In genomic region chr3:152108560-152109259, GRCm38 (mm10) we compare ENCODE assay signal across 24 mouse cellular contexts. TPM values are rescaled to one million over a fixed set of nuclear protein-coding genes. Genes with fewer than 3 reads are reported as not detected.
A peak's percentile ranks its signal among the peaks of the same experiment; 100 is the strongest.
DNase-seq lines count a peak whose midpoint lies in the region; ATAC-seq and TF ChIP-seq lines count a peak whose summit lies in the region.
"Had no signal": no experiment of that assay in that cellular context is flagged by ENCODE, and none has a peak within 500 bp of the region (broad histone marks: within the 10 kb centered on the region; RNA-seq: fewer than 3 reads in every experiment).

No protein-coding gene starts in this region.

- H3K4me1 ChIP-seq in forebrain, embryonic 14.5 days (ENCODE audit: control insufficient read depth, insufficient read depth, low read length) = no peaks in the 10 kb centered on the region
- H3K4me1 ChIP-seq in forebrain, postnatal 0 days (ENCODE audit: insufficient read depth) = peaks cover 11% of the 10 kb centered on the region
- peaks cover 69% of the 10 kb centered on the region for H3K4me1 ChIP-seq in embryonic facial prominence, embryonic 10.5 days
- H3K4me1 ChIP-seq in limb, embryonic 10.5 days = peaks cover 55% of the 10 kb centered on the region

- no peaks in the 10 kb centered on the region for H3K36me3 ChIP-seq in forebrain, embryonic 14.5 days (ENCODE audit: control insufficient read depth, insufficient read depth, low read length)
- no peaks in the 10 kb centered on the region for H3K36me3 ChIP-seq in forebrain, postnatal 0 days (ENCODE audit: insufficient read depth)
- H3K36me3 ChIP-seq in C2C12 (ENCODE audit: control insufficient read depth, insufficient read depth) = no peaks in the 10 kb centered on the region
- no peaks in the 10 kb centered on the region for H3K36me3 ChIP-seq in embryonic facial prominence, embryonic 10.5 days (replicated peaks)
- no peaks in the 10 kb centered on the region for H3K36me3 ChIP-seq in limb, embryonic 10.5 days

- no peak for ATAC-seq in forebrain, embryonic 14.5 days
- ATAC-seq in forebrain, postnatal 0 days = no peak
- ATAC-seq: activated CD4-positive, CD25-positive, alpha-beta regulatory T cell, adult 4 months; forebrain, embryonic 16.5 days; hindbrain, postnatal 0 days; lung, postnatal 0 days had no signal

- H3K27me3 ChIP-seq in forebrain, embryonic 14.5 days (replicated peaks; ENCODE audit: control insufficient read depth, insufficient read depth, low read length) = 0 out of 2 replicates have a peak, but pooled peaks cover 6% of the 10 kb centered on the region
- no peaks in the 10 kb centered on the region for H3K27me3 ChIP-seq in forebrain, postnatal 0 days (ENCODE audit: insufficient read depth, low read length)
- H3K27me3 ChIP-seq in C2C12 (ENCODE audit: control insufficient read depth, insufficient read depth, insufficient read length) = no peaks in the 10 kb centered on the region
- peaks cover 44% of the 10 kb centered on the region for H3K27me3 ChIP-seq in embryonic facial prominence, embryonic 10.5 days (replicated peaks; ENCODE audit: low read depth, poor library complexity, severe bottlenecking)
- peaks cover 25% of the 10 kb centered on the region for H3K27me3 ChIP-seq in limb, embryonic 10.5 days (ENCODE audit: low read depth, poor library complexity, severe bottlenecking)

- no peak overlapping the region for H3ac ChIP-seq in C2C12 (ENCODE audit: control insufficient read depth, insufficient read length, low read depth)

- H3K4me2 ChIP-seq in forebrain, embryonic 14.5 days (ENCODE audit: low read length) = no peak overlapping the region
- H3K4me2 ChIP-seq in forebrain, postnatal 0 days (ENCODE audit: low read depth) = no peak overlapping the region
- H3K4me2 ChIP-seq: liver, embryonic 13.5 days; midbrain, embryonic 11.5 days had no signal

- no peak overlapping the region for H3K9ac ChIP-seq in forebrain, embryonic 14.5 days (ENCODE audit: low read length)
- no peak overlapping the region for H3K9ac ChIP-seq in forebrain, postnatal 0 days
- H3K9ac ChIP-seq: liver, embryonic 13.5 days had no signal

- no peak overlapping the region for H3K27ac ChIP-seq in forebrain, embryonic 14.5 days (ENCODE audit: low read depth, low read length)
- no peak overlapping the region for H3K27ac ChIP-seq in forebrain, postnatal 0 days (ENCODE audit: low read depth, low read length)
- H3K27ac ChIP-seq in embryonic facial prominence, embryonic 10.5 days (replicated peaks) = peak overlapping the region; percentile 19; the same call in 1 of the 2 replicates
- peak overlapping the region; percentile 22 for H3K27ac ChIP-seq in limb, embryonic 10.5 days
- H3K27ac ChIP-seq: hindbrain, postnatal 0 days; kidney, postnatal 0 days; layer of hippocampus, adult 2 months; liver, embryonic 13.5 days had no signal

- H3K79me3 ChIP-seq in C2C12 (ENCODE audit: low read depth) = no peaks in the 10 kb centered on the region

- H3K4me3 ChIP-seq in forebrain, embryonic 14.5 days (ENCODE audit: low read depth, low read length) = no peak overlapping the region
- no peak overlapping the region for H3K4me3 ChIP-seq in forebrain, postnatal 0 days (ENCODE audit: low read depth, low read length)
- no peak overlapping the region for H3K4me3 ChIP-seq in C2C12 (ENCODE audit: insufficient read depth, poor library complexity, severe bottlenecking)
- H3K4me3 ChIP-seq in embryonic facial prominence, embryonic 10.5 days = no peak overlapping the region
- H3K4me3 ChIP-seq in limb, embryonic 10.5 days = no peak overlapping the region
- H3K4me3 ChIP-seq: erythroblast, embryonic 14.5 days; layer of hippocampus, adult 2 months; liver, embryonic 13.5 days had no signal

- H3K9me3 ChIP-seq in forebrain, embryonic 14.5 days (replicated peaks; ENCODE audit: control insufficient read depth, low read length) = no peaks in the 10 kb centered on the region
- H3K9me3 ChIP-seq in forebrain, postnatal 0 days (ENCODE audit: low read length) = no peaks in the 10 kb centered on the region
- H3K9me3 ChIP-seq in embryonic facial prominence, embryonic 10.5 days = no peaks in the 10 kb centered on the region
- no peaks in the 10 kb centered on the region for H3K9me3 ChIP-seq in limb, embryonic 10.5 days (replicated peaks)

- peak; percentile 18 for DNase-seq in forebrain, embryonic 14.5 days (ENCODE audit: low spot score)
- DNase-seq in forebrain, postnatal 0 days = no peak
- DNase-seq in embryonic facial prominence, embryonic 10.5 days (ENCODE audit: low spot score) = peak; percentile 45
- no peak for DNase-seq in limb, embryonic 10.5 days (ENCODE audit: low spot score)
- no peak for DNase-seq in spleen, postnatal 14 days (ENCODE audit: low spot score in 2 of 2)
- no peak for DNase-seq in cerebellum, adult 11 months
- no peak for DNase-seq in right cerebral cortex, postnatal 4 days
- DNase-seq: adrenal gland, postnatal 36 days; B cell, adult 2 months; cerebellum, adult 9-10 months; heart, postnatal 4 days; kidney, adult 18-20 months; liver, embryonic 13.5 days; thymus, postnatal 14 days had no signal

- no peak for TF ChIP-seq CTCF in forebrain, postnatal 0 days (IDR thresholded peaks at IDR 0.05; ENCODE audit: low read depth)
- TF ChIP-seq CTCF in C2C12 (IDR thresholded peaks at IDR 0.05; ENCODE audit: control insufficient read depth, insufficient read depth, insufficient read length) = no peak

- no peaks in the 10 kb centered on the region for H3K79me2 ChIP-seq in C2C12 (ENCODE audit: control insufficient read depth, insufficient read depth)

- WGBS in forebrain, embryonic 14.5 days = 1% methylated on average over 3 of the region's 3 CpGs
- 8% methylated on average over 3 of the region's 3 CpGs for WGBS in forebrain, postnatal 0 days
- 9% methylated on average over 3 of the region's 3 CpGs for WGBS in embryonic facial prominence, embryonic 10.5 days
- 14% methylated on average over 3 of the region's 3 CpGs for WGBS in limb, embryonic 10.5 days

TF ChIP-seq in C2C12, 6 proteins besides CTCF, POLR2A, EP300 and RAD21:
- peak; percentile 41 for TF ChIP-seq USF1 (IDR thresholded peaks at IDR 0.05; ENCODE audit: low read depth)
- TF ChIP-seq CEBPB (IDR thresholded peaks at IDR 0.05; ENCODE audit: low read depth) = peak; percentile 83
- no peak for TF ChIP-seq MYOG (IDR thresholded peaks at IDR 0.05; ENCODE audit: control insufficient read depth, extremely low read depth, insufficient read length)

RNA-seq across cellular contexts. Expression of gene Gipc2, which starts 57.3 kb away (rescaled TPM):
- 3.1 and 4.7 TPM in 2 replicates for polyA plus RNA-seq in forebrain, embryonic 14.5 days (2014; fragmentation: Nextera tagmentation; extraction: Ambion mirVana)
- 12.0 and 13.9 TPM in 2 replicates for total RNA-seq in forebrain, postnatal 0 days (2014; rRNA removed)
- polyA plus RNA-seq in forebrain, postnatal 0 days (2015; fragmentation: Nextera tagmentation; extraction: Ambion mirVana) = 5.1 and 6.3 TPM in 2 replicates
- polyA plus RNA-seq in C2C12 (2012; fragmentation: generic; extraction: Trizol) = 1.2 TPM
- 3.6 TPM in 2 replicates for polyA plus RNA-seq in embryonic facial prominence, embryonic 10.5 days (2016; fragmentation: Nextera tagmentation; extraction: Ambion mirVana)
- 2.1 and 4.5 TPM in 2 replicates for polyA plus RNA-seq in limb, embryonic 10.5 days (2016; fragmentation: Nextera tagmentation; extraction: Ambion mirVana)
- total RNA-seq: granulocyte monocyte progenitor cell, adult 5-6 weeks had no signal
- polyA plus RNA-seq: activated CD4-positive, CD25-positive, alpha-beta regulatory T cell, adult 4 months; erythroblast, embryonic 14.5 days had no signal

Comparison
In these comparisons a context has a peak if more than half of its experiments do, and no peak if none do; other contexts are left out.
1. DNase-seq: peak in forebrain, embryonic 14.5 days (single experiment) and embryonic facial prominence, embryonic 10.5 days (single experiment); none in forebrain, postnatal 0 days (single experiment), limb, embryonic 10.5 days (single experiment), spleen, postnatal 14 days (0 of 2), cerebellum, adult 11 months (single experiment) and right cerebral cortex, postnatal 4 days (single experiment).
2. H3K27ac ChIP-seq: peak in embryonic facial prominence, embryonic 10.5 days (single experiment) and limb, embryonic 10.5 days (single experiment); none in forebrain, embryonic 14.5 days (single experiment) and forebrain, postnatal 0 days (single experiment).